Mouse (Mus musculus) myocyte (in vitro differentiated cells): ENCODE measurements around the gene Gm21969.

Experiments used
- E2F4 ChIP-seq: IDR thresholded peaks from one replicate; pipeline ENCODE4 v1.6.1; 2011; ENCODE audit warnings: mild to moderate bottlenecking, control low read depth, moderate library complexity; ENCODE audit not compliant: insufficient read depth
- MAX ChIP-seq: IDR thresholded peaks from one replicate; pipeline ENCODE4 v1.6.1; 2011; ENCODE audit warnings: low read depth, mild to moderate bottlenecking, control low read depth
- MYOD1 ChIP-seq, 3 experiments: IDR thresholded peaks; one replicate each; pipeline ENCODE4 v1.6.1; 2011; ENCODE audit warnings: control low read depth in 2 of 3, low read depth in 2 of 3, mild to moderate bottlenecking in 2 of 3, moderate library complexity in 1 of 3; ENCODE audit not compliant: insufficient read length in 2 of 3, control insufficient read depth in 1 of 3
- MYOG ChIP-seq, 3 experiments: IDR thresholded peaks; one replicate each; pipeline ENCODE4 v1.6.1; 2011; ENCODE audit warnings: control low read depth in 2 of 3, low read depth in 2 of 3, mild to moderate bottlenecking in 2 of 3; ENCODE audit not compliant: insufficient read length in 2 of 3, control insufficient read depth in 1 of 3, insufficient read depth in 1 of 3
- POLR2A ChIP-seq: IDR thresholded peaks from one replicate; pipeline ENCODE4 v1.6.1; 2011; ENCODE audit warnings: low read depth, mild to moderate bottlenecking, control low read depth, moderate library complexity; ENCODE audit not compliant: insufficient read length
- TCF12 ChIP-seq: IDR thresholded peaks from one replicate; pipeline ENCODE4 v1.6.1; 2011; ENCODE audit warnings: mild to moderate bottlenecking, control low read depth; ENCODE audit not compliant: poor library complexity, insufficient read depth, severe bottlenecking
- TCF3 ChIP-seq: IDR thresholded peaks from one replicate; pipeline ENCODE4 v1.6.1; 2011; ENCODE audit warnings: low read depth, control low read depth; ENCODE audit not compliant: insufficient read length
- USF1 ChIP-seq: IDR thresholded peaks from one replicate; pipeline ENCODE4 v1.6.1; 2011; ENCODE audit warnings: low read depth, mild to moderate bottlenecking, control low read depth, moderate library complexity

DNA sequence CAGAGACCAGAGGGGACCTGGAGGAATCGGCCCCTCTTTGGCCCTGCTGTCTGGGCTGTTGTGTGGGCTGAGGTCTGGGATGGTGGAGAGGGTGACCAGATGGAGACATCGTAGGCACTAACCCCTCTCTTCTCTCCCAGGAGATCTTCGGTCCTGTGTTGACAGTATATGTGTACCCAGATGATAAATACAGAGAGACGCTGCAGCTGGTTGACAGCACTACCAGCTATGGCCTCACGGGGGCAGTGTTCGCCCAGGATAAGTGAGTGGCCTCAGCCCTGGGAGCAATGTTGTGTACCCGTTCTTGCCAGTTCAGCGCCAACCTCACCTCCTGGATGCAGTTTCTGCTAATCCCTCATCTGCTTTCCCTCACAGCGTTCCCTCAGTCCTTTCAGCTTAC, 41.0 kb downstream of the Gm21969 start:
- TF ChIP-seq USF1: no peak
- no peak for TF ChIP-seq POLR2A
- no peak for TF ChIP-seq TCF3
- TF ChIP-seq MYOG (IDR thresholded peaks at IDR 0.05; ENCODE audit: control insufficient read depth in 1 of 3, insufficient read depth in 1 of 3, insufficient read length in 2 of 3, low read depth in 2 of 3): no peak
- no peak for TF ChIP-seq MAX
- TF ChIP-seq E2F4: no peak
- no peak for TF ChIP-seq MYOD1 (IDR thresholded peaks at IDR 0.05; ENCODE audit: control insufficient read depth in 1 of 3, insufficient read length in 2 of 3, low read depth in 2 of 3)
- TF ChIP-seq TCF12: no peak
